Mouse (Mus musculus) cerebellum, adult (tissue): Measurements from ENCODE around the gene Spryd4.
"Not testable (repeated sequence)": the region's sequence is repeated elsewhere in the genome, so short reads cannot be mapped to it uniquely, and the experiment has no call there.

Experiments used
- ATAC-seq: cut with Nextera tagmentation; 2 replicates; pipeline ENCODE4 v1.9.2; 2017; ENCODE audit warnings: mild to moderate bottlenecking, moderate library complexity, mixed read lengths; ENCODE audit not compliant: insufficient number of reproducible peaks, low FRiP score, low TSS enrichment

The Spryd4 gene

GRCm38 (mm10) chr10:128211390-128212108 is at the start of gene Spryd4:
TSS of gene Spryd4 (minus strand) at chr10:128211807.
- ATAC-seq: peak; percentile 82

- not testable (repeated sequence) for ATAC-seq
Measured at GRCm38 (mm10) chr10:128260376-128260775, 48.8 kb upstream of the Spryd4 start.

- no peak for ATAC-seq
Measured at GRCm38 (mm10) chr10:128259946-128260345, 48.3 kb upstream of the Spryd4 start.

GRCm38 (mm10) chr10:128258953-128259352 is 47.3 kb upstream of the Spryd4 start:
- no peak for ATAC-seq

GRCm38 (mm10) chr10:128256328-128256727 is 44.7 kb upstream of the Spryd4 start:
- no peak for ATAC-seq

- no peak for ATAC-seq
Measured at GRCm38 (mm10) chr10:128255925-128256324, 44.3 kb upstream of the Spryd4 start.

GRCm38 (mm10) chr10:128253677-128254255 is 42.2 kb upstream of the Spryd4 start, which contains the start of gene Apon:
TSS of gene Apon (plus strand) at chr10:128254096.
- ATAC-seq: no peak

- ATAC-seq: no peak
Measured at GRCm38 (mm10) chr10:128250565-128250964, 39.0 kb upstream of the Spryd4 start.

- ATAC-seq: no peak
Measured at GRCm38 (mm10) chr10:128247020-128247732, 35.6 kb upstream of the Spryd4 start.

GRCm38 (mm10) chr10:128244121-128244520 is 32.5 kb upstream of the Spryd4 start:
- no peak for ATAC-seq

- no peak for ATAC-seq
Measured at GRCm38 (mm10) chr10:128243252-128243651, 31.6 kb upstream of the Spryd4 start.

- no peak for ATAC-seq
Measured at GRCm38 (mm10) chr10:128240131-128240530, 28.5 kb upstream of the Spryd4 start.

- no peak for ATAC-seq
Measured at GRCm38 (mm10) chr10:128239140-128239539, 27.5 kb upstream of the Spryd4 start.

GRCm38 (mm10) chr10:128237807-128238480 is 26.3 kb upstream of the Spryd4 start:
- no peak for ATAC-seq

- ATAC-seq: no peak
Measured at GRCm38 (mm10) chr10:128236321-128236720, 24.7 kb upstream of the Spryd4 start.

GRCm38 (mm10) chr10:128232420-128232985 is 20.9 kb upstream of the Spryd4 start:
- ATAC-seq: peak; percentile 76

GRCm38 (mm10) chr10:128231697-128232419 is 20.3 kb upstream of the Spryd4 start, which contains the start of gene Timeless:
TSS of gene Timeless (plus strand) at chr10:128232065.
- ATAC-seq: peak; percentile 83

- no peak for ATAC-seq
Measured at GRCm38 (mm10) chr10:128231146-128231545, 19.5 kb upstream of the Spryd4 start.

- ATAC-seq: no peak
Measured at GRCm38 (mm10) chr10:128230582-128230981, 19.0 kb upstream of the Spryd4 start.

GRCm38 (mm10) chr10:128228009-128228408 is 16.4 kb upstream of the Spryd4 start:
- ATAC-seq: no peak
